Mouse (Mus musculus) testis, adult 2 months (tissue): ENCODE data around the gene Plcg2.

Experiments used
- CTCF ChIP-seq: fragments of 200-500 bp; IDR thresholded peaks from 2 replicates; pipeline ENCODE4 v1.5.1; 2012; ENCODE audit warnings: low read depth, mild to moderate bottlenecking, inconsistent platforms, low read length, moderate library complexity; ENCODE audit not compliant: control insufficient read depth, insufficient read depth, insufficient replicate concordance
- POLR2A ChIP-seq: fragments of 200-500 bp; IDR thresholded peaks from 2 replicates; pipeline ENCODE4 v1.6.1; 2012; ENCODE audit warnings: low read depth, mild to moderate bottlenecking, inconsistent platforms, low read length, moderate library complexity; ENCODE audit not compliant: control insufficient read depth

- TF ChIP-seq CTCF, result no peak
- no peak for TF ChIP-seq POLR2A
Measured at GRCm38 (mm10) chr8:117532381-117532972, 34.4 kb downstream of the Plcg2 start.
